8 mouse cellular contexts compared by ENCODE assay signal in the genomic region with DNA sequence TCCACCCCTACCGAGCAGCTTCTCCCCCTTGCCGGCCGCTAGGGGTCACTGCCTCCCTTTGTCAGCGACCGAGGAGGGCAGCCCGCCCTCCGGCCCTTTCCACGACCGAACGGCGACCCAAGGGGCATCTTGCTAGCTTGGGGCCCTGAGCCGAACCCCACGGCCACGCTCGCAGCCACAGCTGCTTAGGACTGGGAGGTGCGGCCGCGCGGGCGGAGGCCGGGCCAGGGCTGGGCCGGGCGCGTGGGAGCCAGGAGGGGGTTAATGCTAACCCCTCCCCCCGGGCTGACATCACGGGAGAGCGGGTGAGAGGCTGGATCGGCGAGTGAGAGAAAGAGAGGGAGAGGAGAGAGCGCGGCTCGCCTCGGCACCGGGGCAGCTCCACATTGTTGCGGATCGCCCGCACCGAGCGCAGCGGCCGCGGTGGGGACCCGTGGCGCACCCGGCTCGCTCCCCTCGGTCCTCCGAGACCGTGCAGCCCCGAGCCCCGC. TPM values are rescaled to one million over a fixed set of nuclear protein-coding genes. Genes with fewer than 3 reads are reported as not detected.
DNase-seq lines count a peak whose midpoint lies in the region; ATAC-seq lines count a peak whose summit lies in the region.

A gene (plus strand): TSS at position 338 of the 491 bp plus-strand sequence.

- peak; percentile 89 for DNase-seq in gastrocnemius, postnatal 14 days
- DNase-seq in left cerebral cortex, adult 9 months (ENCODE audit: low spot score in 2 of 2) = peak; percentile 32 to 86
- DNase-seq in right cerebral cortex, postnatal 10 days (ENCODE audit: low spot score in 2 of 2) = peak; percentile 91 to 92
- peak; percentile 92 for DNase-seq in urinary bladder, postnatal 14 days (ENCODE audit: low spot score)

- ATAC-seq in activated CD4-positive, CD25-positive, alpha-beta regulatory T cell, adult 4 months = peak; percentile 68
- peak; percentile 74 for ATAC-seq in common myeloid progenitor, adult 5-6 weeks (replicated peaks; ENCODE audit: low read depth, poor library complexity, severe bottlenecking)
- peak; percentile 81 for ATAC-seq in inflammation-experienced regulatory T-cells, adult 6 months
- peak; percentile 79 for ATAC-seq in megakaryocyte progenitor cell, adult 5-6 weeks (replicated peaks; ENCODE audit: poor library complexity)

- intact Hi-C loops in gastrocnemius, postnatal 14 days (cut with DNase I; ENCODE audit: low total_unique reads) = loop anchor here (2.0 kb wide), 1 partner anchor 59 kb away; no protein-coding TSS in a partner anchor

RNA-seq across cellular contexts. Expression of the gene that starts here (rescaled TPM):
- polyA plus RNA-seq in activated CD4-positive, CD25-positive, alpha-beta regulatory T cell, adult 4 months (2017; shearing (Covaris generic)) = 1 to 10 TPM; 1.2 to 1.5 TPM
- total RNA-seq in common myeloid progenitor, adult 5-6 weeks (2017) = 0.44 and 0.78 TPM in 2 replicates
- 1 to 10 TPM; 4.5 to 6.7 TPM for total RNA-seq in gastrocnemius, postnatal 14 days (2021)
- polyA plus RNA-seq in inflammation-experienced regulatory T-cells, adult 6 months (2017; shearing (Covaris generic)) = 1 to 10 TPM in 1 of 3 experiments, under 1 TPM in 2; 0.36 to 2.6 (median 0.57) TPM
- 1.7 and 2.0 TPM in 2 replicates for total RNA-seq in megakaryocyte progenitor cell, adult 5-6 weeks (2015)
- 0.08 and 0.54 TPM in 2 replicates for total RNA-seq in megakaryocyte progenitor cell, adult 5-6 weeks (2017)

Comparison
In these comparisons a context has a peak if more than half of its experiments do, and no peak if none do; other contexts are left out.
1. Peak in every context shown above with its lines: DNase-seq and ATAC-seq.
2. Peak in ATAC-seq in common myeloid progenitor, adult 5-6 weeks; RNA of the gene not detected or under 1 TPM.